Mouse (Mus musculus) E14TG2a.4 (cell line): ENCODE measurements around the gene Gemin7.

Source experiments
- CTCF ChIP-seq: conservative IDR thresholded peaks from 2 replicates; pipeline ENCODE4 v1.5.1; 2014; ENCODE audit warnings: low read length
- NANOG ChIP-seq: IDR thresholded peaks from 2 replicates; pipeline ENCODE4 v1.6.1; 2014; ENCODE audit warnings: borderline replicate concordance, low read length, mixed read lengths
- POU5F1 ChIP-seq: IDR thresholded peaks from 2 replicates; pipeline ENCODE4 v1.6.1; 2014; ENCODE audit warnings: low read length, borderline replicate concordance

DNA sequence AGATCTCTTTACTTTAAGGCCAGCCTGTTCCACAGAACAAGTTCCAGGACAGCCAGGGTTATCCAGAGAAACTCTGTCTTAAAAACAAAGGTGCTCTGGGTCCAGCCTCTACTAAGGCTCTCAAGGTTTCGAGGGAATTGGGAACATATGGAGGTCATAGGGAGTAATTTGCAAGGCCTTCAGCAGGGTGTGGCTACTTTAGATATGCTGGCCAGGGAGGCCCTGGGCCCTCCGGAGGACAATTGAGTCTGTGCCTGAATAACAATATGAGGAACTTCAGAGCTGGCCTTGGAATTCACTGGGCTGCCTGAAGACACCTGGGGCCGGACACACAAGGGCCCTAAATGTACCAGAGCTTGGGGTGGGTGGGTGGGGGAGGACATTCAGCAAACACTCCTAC, 1.8 kb downstream of the Gemin7 start:
- TF ChIP-seq CTCF: no peak
- TF ChIP-seq NANOG: no peak
- TF ChIP-seq POU5F1: no peak
